Mouse (Mus musculus) macrophage (primary cell): ENCODE data around the gene Naa15. TPM values are rescaled to one million over a fixed set of nuclear protein-coding genes. Genes with fewer than 3 reads are reported as not detected.

ENCODE experiments used
- H3K27ac ChIP-seq: fragments of 350-480 bp; formaldehyde crosslinking; 2 replicates; pipeline ENCODE4 v1.9.0; 2021
- H3K36me3 ChIP-seq: fragments of 350-480 bp; formaldehyde crosslinking; 2 replicates; pipeline ENCODE4 v1.9.0; 2021; ENCODE audit errors: inconsistent target
- H3K4me3 ChIP-seq: fragments of 350-480 bp; formaldehyde crosslinking; 2 replicates; pipeline ENCODE4 v1.9.0; 2021; ENCODE audit errors: inconsistent target
- H3K79me2 ChIP-seq: fragments of 350-480 bp; formaldehyde crosslinking; 2 replicates; pipeline ENCODE4 v1.9.0; 2021; ENCODE audit errors: inconsistent target
- WGBS: methylation state at CpG from one replicate; pipeline ENCODE4 v1.1.7; 2026; ENCODE audit warnings: inconsistent platforms; ENCODE audit not compliant: missing documents; 5-methylcytosine and 5-hydroxymethylcytosine counted together
- polyA plus RNA-seq: library from polyadenylated mRNA; stranded (reverse); fragments of 250-400 nt; gene quantifications from 3 replicates; pipeline ENCODE4 v1.2.4, GENCODE M21; 2018; ENCODE audit warnings: inconsistent platforms
- total RNA-seq, 78 experiments: library from RNA; depleted of rRNA; stranded (reverse); fragments of 250-400 nt; gene quantifications; 1 replicate in 9 of 78; 2 replicates in 24 of 78; 3 replicates in 43 of 78; 4 replicates in 2 of 78; pipeline ENCODE4 v1.2.4; 2018; ENCODE audit warnings: inconsistent platforms in 56 of 78

Naa15 gene
- total RNA-seq (2018; cell fraction: chromatin; rRNA removed), result 100 to 1,000 TPM; 114 to 283 (median 163) TPM
- 10 to 100 TPM; 27.9 to 46.3 (median 34.9) TPM for total RNA-seq (2018; cell fraction: cytosol; rRNA removed)
- total RNA-seq (2018; cell fraction: nucleus; rRNA removed), result 100 to 1,000 TPM in 10 of 26 experiments, 10 to 100 TPM in 16; 60.5 to 158 (median 90.6) TPM
- polyA plus RNA-seq, result 23.7 to 44.8 TPM (median 39.3 TPM) in 3 replicates

GRCm38 (mm10) chr3:51415098-51416072, at the start of gene Naa15:
TSS of gene Naa15 (plus strand) at chr3:51415148.
- peaks cover 51% of the 10 kb centered on the region for H3K79me2 ChIP-seq
- WGBS, result 4% methylated on average over 41 of the region's 43 CpGs
- H3K27ac ChIP-seq, result peak within 1 kb of the TSS; percentile 75
- peak within 1 kb of the TSS; percentile 68 for H3K4me3 ChIP-seq
- H3K36me3 ChIP-seq, result no peaks in the 10 kb centered on the region

GRCm38 (mm10) chr3:51365517-51365882, 49.4 kb upstream of the Naa15 start:
- Histone ChIP-seq H3K27ac (no peak overlapping the region), H3K4me3 (no peak overlapping the region; the same call in 1 of the 2 replicates), H3K36me3 (no peaks in the 10 kb centered on the region), H3K79me2 (no peaks in the 10 kb centered on the region)
- 0% methylated on average over 3 of the region's 3 CpGs for WGBS

- no peaks in the 10 kb centered on the region for H3K36me3 ChIP-seq
- no peak overlapping the region for H3K27ac ChIP-seq
- WGBS, result 94% methylated on average over 4 of the region's 4 CpGs
- no peaks in the 10 kb centered on the region for H3K79me2 ChIP-seq
- no peak overlapping the region for H3K4me3 ChIP-seq
Observed at GRCm38 (mm10) chr3:51366926-51367325, 48.0 kb upstream of the Naa15 start.

GRCm38 (mm10) chr3:51368011-51368410, 46.9 kb upstream of the Naa15 start:
- 100% methylated on average over 3 of the region's 4 CpGs for WGBS
- Histone ChIP-seq H3K27ac (no peak overlapping the region), H3K79me2 (no peaks in the 10 kb centered on the region), H3K4me3 (no peak overlapping the region), H3K36me3 (no peaks in the 10 kb centered on the region)

- H3K27ac ChIP-seq, result no peak overlapping the region
- H3K36me3 ChIP-seq, result no peaks in the 10 kb centered on the region
- H3K79me2 ChIP-seq, result no peaks in the 10 kb centered on the region
- no peak overlapping the region for H3K4me3 ChIP-seq
- WGBS, result 89% methylated on average over 2 of the region's 2 CpGs
Observed at GRCm38 (mm10) chr3:51371826-51372225, 43.1 kb upstream of the Naa15 start.

- Histone ChIP-seq H3K79me2 (no peaks in the 10 kb centered on the region), H3K36me3 (no peaks in the 10 kb centered on the region), H3K27ac (no peak overlapping the region), H3K4me3 (no peak overlapping the region)
- WGBS, result 45% methylated on average over 5 of the region's 5 CpGs
Observed at GRCm38 (mm10) chr3:51372883-51373282, 42.1 kb upstream of the Naa15 start.

GRCm38 (mm10) chr3:51373544-51373943, 41.4 kb upstream of the Naa15 start:
- no peak overlapping the region for H3K4me3 ChIP-seq
- WGBS, result 84% methylated on average over 5 of the region's 5 CpGs
- H3K36me3 ChIP-seq, result no peaks in the 10 kb centered on the region
- no peak overlapping the region for H3K27ac ChIP-seq
- H3K79me2 ChIP-seq, result no peaks in the 10 kb centered on the region

- no peak overlapping the region for H3K27ac ChIP-seq
- H3K4me3 ChIP-seq, result no peak overlapping the region
- H3K36me3 ChIP-seq, result no peaks in the 10 kb centered on the region
- 86% methylated on average over 19 of the region's 19 CpGs for WGBS
- no peaks in the 10 kb centered on the region for H3K79me2 ChIP-seq
Observed at GRCm38 (mm10) chr3:51375307-51376265, 39.4 kb upstream of the Naa15 start.

GRCm38 (mm10) chr3:51377878-51378664, 36.9 kb upstream of the Naa15 start:
- H3K27ac ChIP-seq, result no peak overlapping the region
- peak overlapping the region; percentile 24 for H3K4me3 ChIP-seq
- H3K79me2 ChIP-seq, result no peaks in the 10 kb centered on the region
- H3K36me3 ChIP-seq, result no peaks in the 10 kb centered on the region
- WGBS, result 32% methylated on average over 31 of the region's 31 CpGs

GRCm38 (mm10) chr3:51378665-51378946, 36.3 kb upstream of the Naa15 start:
- WGBS, result 81% methylated on average over 3 of the region's 3 CpGs
- Histone ChIP-seq H3K27ac (no peak overlapping the region), H3K79me2 (no peaks in the 10 kb centered on the region), H3K4me3 (peak overlapping the region; percentile 24; the same call in 1 of the 2 replicates), H3K36me3 (no peaks in the 10 kb centered on the region)

GRCm38 (mm10) chr3:51379786-51380659, 34.9 kb upstream of the Naa15 start:
- WGBS, result 92% methylated on average over 3 of the region's 5 CpGs
- H3K36me3 ChIP-seq, result no peaks in the 10 kb centered on the region
- H3K27ac ChIP-seq, result no peak overlapping the region
- no peak overlapping the region for H3K4me3 ChIP-seq
- H3K79me2 ChIP-seq, result no peaks in the 10 kb centered on the region

- Histone ChIP-seq H3K79me2 (no peaks in the 10 kb centered on the region), H3K4me3 (no peak overlapping the region), H3K27ac (no peak overlapping the region), H3K36me3 (no peaks in the 10 kb centered on the region)
- 80% methylated on average over 2 of the region's 5 CpGs for WGBS
Observed at GRCm38 (mm10) chr3:51380660-51381014, 34.3 kb upstream of the Naa15 start.

- no peaks in the 10 kb centered on the region for H3K79me2 ChIP-seq
- WGBS, result 93% methylated on average over 12 of the region's 12 CpGs
- H3K4me3 ChIP-seq, result no peak overlapping the region
- no peaks in the 10 kb centered on the region for H3K36me3 ChIP-seq
- no peak overlapping the region for H3K27ac ChIP-seq
Observed at GRCm38 (mm10) chr3:51383409-51383808, 31.5 kb upstream of the Naa15 start.
